Mouse (Mus musculus) C2C12 (cell line): ENCODE data around the gene Tmem50b.

Experiments
- CEBPB ChIP-seq: IDR thresholded peaks from one replicate; pipeline ENCODE4 v1.6.1; 2011; ENCODE audit warnings: low read depth, mild to moderate bottlenecking, control low read depth, moderate library complexity
- CTCF ChIP-seq: IDR thresholded peaks from one replicate; pipeline ENCODE4 v1.5.1; 2011; ENCODE audit not compliant: control insufficient read depth, insufficient read depth, insufficient read length
- FOSL1 ChIP-seq: IDR thresholded peaks from one replicate; pipeline ENCODE4 v1.8.0; 2011; ENCODE audit warnings: mild to moderate bottlenecking, low read length; ENCODE audit not compliant: poor library complexity, insufficient read depth, severe bottlenecking
- MAX ChIP-seq: IDR thresholded peaks from one replicate; pipeline ENCODE4 v1.6.1; 2011; ENCODE audit warnings: mild to moderate bottlenecking, control low read depth
- MYOD1 ChIP-seq: IDR thresholded peaks from one replicate; pipeline ENCODE4 v1.6.1; 2011; ENCODE audit warnings: low read depth; ENCODE audit not compliant: control insufficient read depth, insufficient read length
- MYOG ChIP-seq: IDR thresholded peaks from one replicate; pipeline ENCODE4 v1.6.1; 2011; ENCODE audit not compliant: control insufficient read depth, insufficient read length; ENCODE audit errors: extremely low read depth
- USF1 ChIP-seq: IDR thresholded peaks from one replicate; pipeline ENCODE4 v1.6.1; 2011; ENCODE audit warnings: low read depth, mild to moderate bottlenecking, control low read depth, moderate library complexity

- no peak for TF ChIP-seq CTCF
- TF ChIP-seq MYOD1: no peak
- peak; percentile 68 for TF ChIP-seq MAX
- TF ChIP-seq CEBPB: no peak
- TF ChIP-seq MYOG: no peak
- TF ChIP-seq USF1: no peak
- no peak for TF ChIP-seq FOSL1
These were observed 49.2 kb upstream of the Tmem50b start, which contains the start of gene Gart for GRCm38 (mm10) chr16:91646681-91647419.
